Mouse (Mus musculus): ENCODE results near the gene Trim67. TPM values are rescaled to one million over a fixed set of nuclear protein-coding genes. Genes with fewer than 3 reads are reported as not detected.
A peak's percentile ranks its signal among the peaks of the same experiment; 100 is the strongest.

The Trim67 gene
- polyA plus RNA-seq, 1 experiment = 0.26 TPM

- peak; percentile 20 for DNase-seq
- TF ChIP-seq POLR2A (IDR thresholded peaks at IDR 0.05; ENCODE audit: control insufficient read depth, extremely low read depth, insufficient read depth, low read length, poor library complexity) (no peak), CTCF (IDR thresholded peaks at IDR 0.05; ENCODE audit: borderline replicate concordance, control insufficient read depth, extremely low read depth, insufficient read depth, low read length, poor library complexity) (no peak)
- Histone ChIP-seq H3K4me3 (ENCODE audit: control insufficient read depth, insufficient read depth, low read length) (no peak overlapping the region), H3K27ac (ENCODE audit: control insufficient read depth, insufficient read depth, low read length) (no peak overlapping the region), H3K4me1 (replicated peaks; ENCODE audit: control insufficient read depth, insufficient read depth, low read length) (peaks cover 21% of the 10 kb centered on the region), H3K27me3 (ENCODE audit: control insufficient read depth, insufficient read depth, low read length) (peaks cover 16% of the 10 kb centered on the region), H3K36me3 (ENCODE audit: control insufficient read depth, insufficient read depth, low read length) (no peaks in the 10 kb centered on the region)
- under 1% methylated on average over 32 of the region's 32 CpGs for WGBS
Observed at GRCm38 (mm10) chr8:124792186-124792585, 706 bp upstream of the Trim67 start.

GRCm38 (mm10) chr8:124793172-124793651, 320 bp downstream of the Trim67 start:
- DNase-seq = peak; percentile 84
- H3K4me1 ChIP-seq (replicated peaks; ENCODE audit: control insufficient read depth, insufficient read depth, low read length) = peaks cover 21% of the 10 kb centered on the region
- WGBS = 2% methylated on average over 51 of the region's 51 CpGs
- no peaks in the 10 kb centered on the region for H3K36me3 ChIP-seq (ENCODE audit: control insufficient read depth, insufficient read depth, low read length)
- peak overlapping the region; percentile 29 for H3K4me3 ChIP-seq (ENCODE audit: control insufficient read depth, insufficient read depth, low read length)
- no peak overlapping the region for H3K27ac ChIP-seq (ENCODE audit: control insufficient read depth, insufficient read depth, low read length)
- no peak for TF ChIP-seq POLR2A (IDR thresholded peaks at IDR 0.05; ENCODE audit: control insufficient read depth, extremely low read depth, insufficient read depth, low read length, poor library complexity)
- TF ChIP-seq CTCF (IDR thresholded peaks at IDR 0.05; ENCODE audit: borderline replicate concordance, control insufficient read depth, extremely low read depth, insufficient read depth, low read length, poor library complexity) = no peak
- peaks cover 16% of the 10 kb centered on the region for H3K27me3 ChIP-seq (ENCODE audit: control insufficient read depth, insufficient read depth, low read length)

- WGBS = 3% methylated on average over 81 of the region's 81 CpGs
- H3K4me1 ChIP-seq (replicated peaks; ENCODE audit: control insufficient read depth, insufficient read depth, low read length) = peaks cover 21% of the 10 kb centered on the region
- H3K27ac ChIP-seq (ENCODE audit: control insufficient read depth, insufficient read depth, low read length) = no peak overlapping the region
- H3K4me3 ChIP-seq (ENCODE audit: control insufficient read depth, insufficient read depth, low read length) = no peak overlapping the region
- TF ChIP-seq CTCF (IDR thresholded peaks at IDR 0.05; ENCODE audit: borderline replicate concordance, control insufficient read depth, extremely low read depth, insufficient read depth, low read length, poor library complexity) (no peak), POLR2A (IDR thresholded peaks at IDR 0.05; ENCODE audit: control insufficient read depth, extremely low read depth, insufficient read depth, low read length, poor library complexity) (no peak)
- peaks cover 16% of the 10 kb centered on the region for H3K27me3 ChIP-seq (ENCODE audit: control insufficient read depth, insufficient read depth, low read length)
- no peaks in the 10 kb centered on the region for H3K36me3 ChIP-seq (ENCODE audit: control insufficient read depth, insufficient read depth, low read length)
- no peak for DNase-seq
Observed at GRCm38 (mm10) chr8:124793661-124794485, 981 bp downstream of the Trim67 start.

DNA sequence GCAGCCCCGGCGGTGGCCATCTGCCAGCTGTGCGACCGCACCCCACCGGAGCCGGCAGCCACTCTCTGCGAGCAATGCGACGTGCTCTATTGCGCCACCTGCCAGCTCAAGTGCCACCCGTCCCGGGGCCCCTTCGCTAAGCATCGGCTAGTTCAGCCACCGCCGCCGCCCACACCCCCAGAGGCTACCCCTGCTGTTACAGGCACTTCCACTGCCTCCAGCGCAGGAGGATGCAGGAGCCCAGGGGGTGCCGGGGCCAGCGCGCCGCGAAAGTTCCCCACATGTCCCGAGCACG, 1.5 kb downstream of the Trim67 start:
- Histone ChIP-seq H3K36me3 (ENCODE audit: control insufficient read depth, insufficient read depth, low read length) (no peaks in the 10 kb centered on the region), H3K27me3 (ENCODE audit: control insufficient read depth, insufficient read depth, low read length) (peaks cover 16% of the 10 kb centered on the region), H3K4me3 (ENCODE audit: control insufficient read depth, insufficient read depth, low read length) (no peak overlapping the region), H3K4me1 (replicated peaks; ENCODE audit: control insufficient read depth, insufficient read depth, low read length) (peaks cover 21% of the 10 kb centered on the region), H3K27ac (ENCODE audit: control insufficient read depth, insufficient read depth, low read length) (no peak overlapping the region)
- TF ChIP-seq POLR2A (IDR thresholded peaks at IDR 0.05; ENCODE audit: control insufficient read depth, extremely low read depth, insufficient read depth, low read length, poor library complexity) (no peak), CTCF (IDR thresholded peaks at IDR 0.05; ENCODE audit: borderline replicate concordance, control insufficient read depth, extremely low read depth, insufficient read depth, low read length, poor library complexity) (no peak)
- WGBS = 2% methylated on average over 25 of the region's 25 CpGs
- DNase-seq = peak; percentile 54

DNA sequence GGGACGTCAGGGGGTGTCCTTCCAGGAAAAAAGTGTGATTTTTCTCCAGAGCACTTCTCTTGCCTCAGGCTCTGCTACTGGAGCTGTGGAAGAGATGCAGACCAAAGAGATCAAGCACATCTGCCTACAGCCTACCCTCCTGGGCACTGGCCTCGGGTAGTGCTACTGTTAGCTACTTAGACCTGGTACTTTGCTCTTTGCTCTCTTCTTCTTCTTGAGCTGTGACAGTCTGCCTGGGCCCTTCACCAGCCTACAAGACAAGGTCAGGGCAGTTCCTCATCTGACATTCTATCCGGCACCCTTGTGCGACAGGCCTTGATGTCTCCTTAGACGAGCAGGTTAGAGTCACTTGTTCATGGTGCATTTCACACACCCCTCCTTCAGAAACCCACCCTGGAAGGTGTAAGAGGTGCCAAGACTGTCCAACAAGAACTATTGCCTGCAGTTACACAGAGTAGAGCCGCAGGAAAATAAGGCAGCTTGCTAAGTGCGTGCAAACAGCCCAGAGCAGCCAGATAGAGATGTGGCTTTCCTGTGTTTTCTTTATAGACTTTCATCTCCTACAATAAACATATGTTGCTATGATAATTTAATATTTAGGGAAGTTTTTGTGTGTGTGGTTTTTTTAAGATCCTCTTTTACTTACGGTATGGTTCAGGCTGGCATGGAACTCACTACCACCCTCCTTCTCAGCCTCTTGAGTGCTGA, 3.0 kb downstream of the Trim67 start:
- Histone ChIP-seq H3K27me3 (ENCODE audit: control insufficient read depth, insufficient read depth, low read length) (peaks cover 16% of the 10 kb centered on the region), H3K36me3 (ENCODE audit: control insufficient read depth, insufficient read depth, low read length) (no peaks in the 10 kb centered on the region), H3K4me3 (ENCODE audit: control insufficient read depth, insufficient read depth, low read length) (no peak overlapping the region), H3K27ac (ENCODE audit: control insufficient read depth, insufficient read depth, low read length) (no peak overlapping the region), H3K4me1 (replicated peaks; ENCODE audit: control insufficient read depth, insufficient read depth, low read length) (peaks cover 21% of the 10 kb centered on the region)
- WGBS = 48% methylated on average over 8 of the region's 8 CpGs
- TF ChIP-seq POLR2A (IDR thresholded peaks at IDR 0.05; ENCODE audit: control insufficient read depth, extremely low read depth, insufficient read depth, low read length, poor library complexity) (no peak), CTCF (IDR thresholded peaks at IDR 0.05; ENCODE audit: borderline replicate concordance, control insufficient read depth, extremely low read depth, insufficient read depth, low read length, poor library complexity) (no peak)
- no peak for DNase-seq

DNA sequence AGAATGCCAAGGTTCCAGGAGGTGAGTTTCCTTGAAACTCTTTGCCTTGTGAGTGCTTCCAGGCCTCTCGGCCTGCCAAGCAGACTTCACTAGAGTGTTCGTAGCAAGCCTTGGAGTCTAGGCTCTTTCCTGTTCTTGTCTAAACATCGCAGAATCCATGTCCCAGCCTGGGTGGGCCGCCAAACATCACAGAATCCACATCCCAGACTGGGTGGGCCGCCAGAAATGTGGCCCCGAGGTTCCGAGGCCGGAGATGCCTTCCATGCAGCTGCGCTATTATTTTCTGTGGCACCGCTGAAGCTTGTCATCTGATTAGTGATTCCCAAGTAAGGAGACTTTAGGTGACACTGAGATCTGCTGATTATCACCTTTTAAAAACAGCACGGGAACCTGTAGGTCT, 7.7 kb downstream of the Trim67 start:
- Histone ChIP-seq H3K4me1 (replicated peaks; ENCODE audit: control insufficient read depth, insufficient read depth, low read length) (no peaks in the 10 kb centered on the region), H3K36me3 (ENCODE audit: control insufficient read depth, insufficient read depth, low read length) (no peaks in the 10 kb centered on the region), H3K4me3 (ENCODE audit: control insufficient read depth, insufficient read depth, low read length) (no peak overlapping the region), H3K27me3 (ENCODE audit: control insufficient read depth, insufficient read depth, low read length) (no peaks in the 10 kb centered on the region; the same call in 1 of the 2 replicates), H3K27ac (ENCODE audit: control insufficient read depth, insufficient read depth, low read length) (no peak overlapping the region)
- no peak for TF ChIP-seq POLR2A (IDR thresholded peaks at IDR 0.05; ENCODE audit: control insufficient read depth, extremely low read depth, insufficient read depth, low read length, poor library complexity)
- no peak for TF ChIP-seq CTCF (IDR thresholded peaks at IDR 0.05; ENCODE audit: borderline replicate concordance, control insufficient read depth, extremely low read depth, insufficient read depth, low read length, poor library complexity)
- DNase-seq = no peak
- WGBS = 50% methylated on average over 11 of the region's 11 CpGs

Data from thymus, adult 2 months (tissue).